Mouse (Mus musculus): Measurements from ENCODE around the gene Slc4a5.

- TF ChIP-seq CTCF (conservative IDR thresholded peaks at IDR 0.05; ENCODE audit: low read length) (no peak), POU5F1 (IDR thresholded peaks at IDR 0.05; ENCODE audit: borderline replicate concordance, low read length) (no peak), NANOG (IDR thresholded peaks at IDR 0.05; ENCODE audit: borderline replicate concordance, low read length) (no peak)
Observed at GRCm38 (mm10) chr6:83206321-83206720, 13.3 kb upstream of the Slc4a5 start.

Data from E14TG2a.4 (cell line).